Mouse (Mus musculus) testis, adult 2 months (tissue): ENCODE measurements around the gene Sdhb. TPM values are rescaled to one million over a fixed set of nuclear protein-coding genes. Genes with fewer than 3 reads are reported as not detected.
A peak's percentile ranks its signal among the peaks of the same experiment; 100 is the strongest.

Source experiments
- H3K27ac ChIP-seq: fragments of 200-500 bp; 2 replicates; pipeline ENCODE4 v1.5.1; 2012; ENCODE audit warnings: low read depth, low read length; ENCODE audit not compliant: control insufficient read depth, insufficient read depth
- H3K27me3 ChIP-seq: fragments of 200-500 bp; 2 replicates; pipeline ENCODE4 v1.6.1; 2012; ENCODE audit warnings: mild to moderate bottlenecking, low read length, moderate library complexity; ENCODE audit not compliant: control insufficient read depth, insufficient read depth
- H3K36me3 ChIP-seq: fragments of 200-500 bp; 2 replicates; pipeline ENCODE4 v1.6.1; 2012; ENCODE audit warnings: mild to moderate bottlenecking, low read length; ENCODE audit not compliant: control insufficient read depth, insufficient read depth
- H3K4me1 ChIP-seq: fragments of 200-500 bp; 2 replicates; pipeline ENCODE4 v1.6.1; 2012; ENCODE audit warnings: low read length; ENCODE audit not compliant: control insufficient read depth, insufficient read depth
- H3K4me3 ChIP-seq: fragments of 200-500 bp; 2 replicates; pipeline ENCODE4 v1.5.1; 2012; ENCODE audit warnings: low read depth, mild to moderate bottlenecking, low read length, moderate library complexity, mixed read lengths; ENCODE audit not compliant: control insufficient read depth
- CTCF ChIP-seq: fragments of 200-500 bp; IDR thresholded peaks from 2 replicates; pipeline ENCODE4 v1.5.1; 2012; ENCODE audit warnings: low read depth, mild to moderate bottlenecking, inconsistent platforms, low read length, moderate library complexity; ENCODE audit not compliant: control insufficient read depth, insufficient read depth, insufficient replicate concordance
- POLR2A ChIP-seq: fragments of 200-500 bp; IDR thresholded peaks from 2 replicates; pipeline ENCODE4 v1.6.1; 2012; ENCODE audit warnings: low read depth, mild to moderate bottlenecking, inconsistent platforms, low read length, moderate library complexity; ENCODE audit not compliant: control insufficient read depth
- polyA plus RNA-seq: library from polyadenylated mRNA; depleted of rRNA; stranded (reverse); fragments of >200 nt; gene quantifications from 2 replicates; pipeline ENCODE4 v1.2.3, GENCODE M21; 2012

Gene Sdhb
- polyA plus RNA-seq, 1 experiment, result 97.1 TPM

- no peak overlapping the region for H3K4me3 ChIP-seq
- no peaks in the 10 kb centered on the region; the same call in 1 of the 2 replicates for H3K36me3 ChIP-seq
- no peak overlapping the region for H3K27ac ChIP-seq
- TF ChIP-seq POLR2A, result no peak
- H3K4me1 ChIP-seq, result peaks cover 5% of the 10 kb centered on the region
- no peaks in the 10 kb centered on the region for H3K27me3 ChIP-seq
Observed at GRCm38 (mm10) chr4:140982808-140983207, 21.8 kb downstream of the Sdhb start.

- Histone ChIP-seq H3K27ac (no peak overlapping the region), H3K4me1 (peaks cover 5% of the 10 kb centered on the region), H3K27me3 (no peaks in the 10 kb centered on the region), H3K36me3 (no peaks in the 10 kb centered on the region; the same call in 1 of the 2 replicates), H3K4me3 (no peak overlapping the region)
- no peak for TF ChIP-seq POLR2A
- no peak for TF ChIP-seq CTCF
Observed at GRCm38 (mm10) chr4:140983442-140983841, 22.4 kb downstream of the Sdhb start.

GRCm38 (mm10) chr4:140984544-140984943, 23.5 kb downstream of the Sdhb start:
- Histone ChIP-seq H3K4me1 (peaks cover 7% of the 10 kb centered on the region), H3K36me3 (no peaks in the 10 kb centered on the region), H3K4me3 (no peak overlapping the region), H3K27ac (no peak overlapping the region), H3K27me3 (no peaks in the 10 kb centered on the region)
- no peak for TF ChIP-seq POLR2A
- TF ChIP-seq CTCF, result no peak

- H3K27ac ChIP-seq, result no peak overlapping the region
- peak overlapping the region; percentile 88 for H3K4me3 ChIP-seq
- no peaks in the 10 kb centered on the region for H3K36me3 ChIP-seq
- peaks cover 7% of the 10 kb centered on the region for H3K4me1 ChIP-seq
- TF ChIP-seq CTCF (no peak), POLR2A (no peak)
- H3K27me3 ChIP-seq, result no peaks in the 10 kb centered on the region
Observed at GRCm38 (mm10) chr4:140986024-140986710, 25.2 kb downstream of the Sdhb start.

- H3K27ac ChIP-seq, result 0 out of 2 replicates have a peak within 1 kb of the TSS, but pooled peaks have one; percentile 24
- TF ChIP-seq POLR2A, result peak; percentile 51; the same call in 1 of the 2 replicates
- TF ChIP-seq CTCF, result 0 out of 2 replicates have a peak, but pooled peaks have one; percentile 8
Observed at GRCm38 (mm10) chr4:140986711-140987395, 25.9 kb downstream of the Sdhb start, which contains the start of gene Atp13a2. Gene Atp13a2, plus strand, starts transcription at chr4:140986873.

GRCm38 (mm10) chr4:140987476-140987875, 26.5 kb downstream of the Sdhb start:
- Histone ChIP-seq H3K27me3 (no peaks in the 10 kb centered on the region), H3K4me3 (peak overlapping the region; percentile 88), H3K4me1 (peaks cover 7% of the 10 kb centered on the region), H3K27ac (no peak overlapping the region), H3K36me3 (no peaks in the 10 kb centered on the region)
- TF ChIP-seq CTCF (no peak), POLR2A (no peak)

More at GRCm38 (mm10) chr4:140986711-140987395, 25.9 kb downstream of the Sdhb start, which contains the start of gene Atp13a2:
- H3K27me3 ChIP-seq, result no peaks in the 10 kb centered on the region
- peaks cover 7% of the 10 kb centered on the region for H3K4me1 ChIP-seq
- H3K36me3 ChIP-seq, result no peaks in the 10 kb centered on the region
- peak within 1 kb of the TSS; percentile 88 for H3K4me3 ChIP-seq

- Histone ChIP-seq H3K27ac (0 out of 2 replicates have a peak overlapping the region, but pooled peaks have one; percentile 41), H3K4me3 (no peak overlapping the region), H3K36me3 (no peaks in the 10 kb centered on the region), H3K27me3 (no peaks in the 10 kb centered on the region), H3K4me1 (peaks cover 7% of the 10 kb centered on the region)
- TF ChIP-seq POLR2A (no peak), CTCF (no peak)
Observed at GRCm38 (mm10) chr4:140988706-140989290, 27.8 kb downstream of the Sdhb start.
